Mouse (Mus musculus) retina, postnatal 1 day (tissue): ENCODE results near the gene Hspa1a.
"Not testable (repeated sequence)": the region's sequence is repeated elsewhere in the genome, so short reads cannot be mapped to it uniquely, and the experiment has no call there.

ENCODE experiments used
- DNase-seq: peaks from one replicate; pipeline ENCODE4 v3.0.0-alpha.2; 2012

Gene Hspa1a

DNA sequence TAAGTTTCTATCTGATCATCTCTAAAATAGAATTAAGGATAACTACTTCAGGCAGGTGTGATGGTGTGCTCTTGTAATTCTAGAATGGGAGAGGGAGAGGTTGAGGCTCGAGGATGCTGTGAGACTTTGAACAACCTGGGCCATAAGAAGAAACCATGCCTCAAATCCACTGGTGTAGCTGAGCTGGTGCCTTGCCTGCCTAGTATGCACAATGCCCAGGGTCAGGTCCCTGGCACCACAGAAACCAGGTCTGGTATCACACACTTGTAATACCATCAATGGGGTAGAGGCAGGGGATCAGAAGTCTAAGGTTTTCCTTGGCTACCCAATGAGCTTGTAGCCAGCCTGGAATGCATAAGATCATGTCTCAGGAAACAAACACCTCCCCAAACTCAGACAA, 9.1 kb downstream of the Hspa1a start:
- no peak for DNase-seq

DNA sequence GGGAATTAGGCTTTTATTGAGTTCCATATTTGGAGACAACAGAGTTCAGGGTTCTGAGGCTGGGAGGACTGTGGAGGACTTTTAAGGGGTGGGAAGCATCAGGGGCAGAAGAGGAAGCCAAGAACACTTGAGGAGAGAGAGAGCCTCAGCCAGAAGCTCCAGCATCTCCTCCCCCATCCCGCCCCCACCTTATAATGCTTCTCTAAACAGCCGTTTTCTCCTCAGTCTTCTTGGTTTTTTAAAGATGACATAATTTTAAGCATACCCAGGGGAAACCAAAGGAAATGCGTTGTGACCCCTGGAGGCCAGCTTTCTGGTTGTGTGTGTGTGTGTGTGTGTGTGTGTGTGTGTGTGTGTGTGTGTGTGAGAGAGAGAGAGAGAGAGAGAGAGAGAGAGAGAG, 9.8 kb downstream of the Hspa1a start:
- no peak for DNase-seq

DNA sequence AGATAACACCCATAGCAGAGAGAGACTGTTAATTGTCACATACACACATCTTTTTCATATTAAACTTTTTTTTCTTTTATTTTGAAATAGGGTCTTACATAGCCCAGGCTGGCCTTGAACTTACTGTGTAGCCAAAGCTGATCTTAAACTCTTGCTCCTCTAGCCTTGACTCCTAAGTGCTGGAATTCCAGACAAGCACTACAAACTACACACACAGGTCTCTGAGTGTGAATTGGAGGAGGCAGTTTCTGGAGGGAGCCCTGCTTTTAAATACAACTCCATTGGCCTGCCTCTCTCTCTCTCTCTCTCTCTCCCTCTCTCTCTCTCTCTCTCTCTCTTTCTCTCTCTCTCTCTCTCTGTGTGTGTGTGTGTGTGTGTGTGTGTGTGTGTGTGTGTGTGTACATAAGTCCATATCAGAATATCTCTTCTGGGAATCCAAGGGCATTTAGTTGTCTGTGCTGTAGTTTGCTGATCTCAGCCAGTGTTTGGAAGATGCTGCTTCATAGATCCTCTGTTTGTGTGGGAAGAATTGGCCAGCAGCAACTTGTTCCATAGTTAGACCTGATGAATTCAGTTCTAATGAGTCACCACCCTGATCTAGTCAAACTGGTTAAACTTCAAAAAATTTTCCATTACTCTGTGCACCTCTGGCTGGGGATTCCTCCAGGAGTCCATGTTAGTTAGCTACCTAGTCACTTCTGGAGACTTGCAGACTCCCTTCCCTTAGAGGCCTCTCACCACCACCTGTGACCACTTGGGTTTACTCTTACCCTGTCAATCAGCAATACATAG, 11.1 kb downstream of the Hspa1a start:
- DNase-seq = no peak

DNA sequence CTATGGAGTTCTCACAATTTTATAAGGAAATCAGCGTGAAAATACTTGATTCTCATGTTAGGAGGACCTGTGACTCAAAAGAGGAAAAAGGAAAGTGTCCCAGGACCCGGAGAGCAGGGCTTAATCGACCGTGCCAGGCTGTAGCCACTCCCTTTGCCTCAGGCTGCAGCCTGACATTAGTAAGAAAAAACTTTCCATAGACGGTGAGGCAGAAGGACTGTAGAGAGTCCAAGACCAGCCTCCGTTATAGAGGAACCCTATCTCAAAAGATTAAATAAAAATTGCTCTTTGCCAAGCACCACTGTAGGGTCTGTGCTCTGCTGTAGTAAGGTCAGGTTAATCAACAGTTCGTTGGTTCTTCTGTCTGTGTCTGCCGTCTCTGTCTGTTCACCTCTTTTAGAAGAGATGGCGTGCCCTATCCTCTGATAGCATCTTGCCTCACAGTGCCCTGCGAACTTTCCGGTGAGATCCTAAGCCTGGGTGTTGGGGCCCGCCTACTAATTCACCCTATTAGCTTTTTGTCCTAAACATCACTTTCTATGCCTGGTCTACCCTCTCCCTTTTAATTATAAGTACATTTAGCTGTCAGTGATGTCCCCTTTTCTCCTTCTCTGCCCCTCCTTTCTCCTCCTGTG, 12.0 kb downstream of the Hspa1a start:
- DNase-seq = no peak

DNA sequence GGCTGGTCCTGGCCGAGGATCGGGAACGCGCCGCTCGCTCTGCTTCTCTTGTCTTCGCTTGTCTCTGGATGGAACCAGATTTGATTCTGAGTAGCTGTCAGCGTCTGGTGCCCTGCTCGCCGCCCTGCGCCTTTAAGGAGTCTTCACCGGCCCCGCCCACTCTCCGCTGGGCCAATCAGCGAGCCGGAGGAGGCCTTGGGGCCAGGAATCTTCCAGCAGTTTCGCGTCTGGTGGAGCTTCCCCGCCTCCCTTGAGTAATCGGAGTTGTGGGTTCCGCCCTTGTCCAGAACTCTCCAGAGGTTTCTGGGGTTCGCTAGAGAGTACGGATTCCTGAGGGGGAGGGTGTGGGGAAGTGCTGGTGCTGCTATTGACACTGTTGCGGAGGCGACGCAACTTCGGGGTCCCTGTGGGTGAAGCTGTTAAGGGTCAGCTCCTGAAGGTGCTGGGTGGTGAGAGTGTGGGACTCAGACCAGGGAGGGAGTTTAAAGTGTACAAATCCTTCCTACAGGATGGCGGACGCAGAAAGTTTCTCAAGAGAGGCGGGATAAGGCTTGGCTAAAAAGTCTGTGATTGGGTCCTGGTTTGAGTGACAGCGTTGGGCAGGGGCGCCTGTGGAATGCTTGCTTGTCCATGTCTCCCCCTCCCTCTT, 12.7 kb downstream of the Hspa1a start, which contains the start of gene Hspa1b:
Gene Hspa1b (minus strand): TSS at position 109 of the 649 bp plus-strand sequence.
- DNase-seq = peak; percentile 80

DNA sequence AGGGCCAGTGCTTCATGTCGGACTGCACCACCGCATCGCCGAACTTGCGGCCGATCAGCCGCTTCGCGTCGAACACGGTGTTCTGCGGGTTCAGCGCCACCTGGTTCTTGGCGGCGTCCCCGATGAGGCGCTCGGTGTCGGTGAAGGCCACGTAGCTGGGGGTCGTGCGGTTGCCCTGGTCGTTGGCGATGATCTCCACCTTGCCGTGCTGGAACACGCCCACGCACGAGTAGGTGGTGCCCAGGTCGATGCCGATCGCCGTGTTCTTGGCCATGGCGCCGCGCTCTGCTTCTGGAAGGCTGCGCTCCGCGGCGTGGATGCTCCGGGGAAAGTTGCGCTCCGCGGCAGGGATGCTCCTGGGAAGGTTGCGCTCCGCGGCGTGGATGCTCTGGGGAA, 13.2 kb downstream of the Hspa1a start:
- not testable (repeated sequence) for DNase-seq

DNA sequence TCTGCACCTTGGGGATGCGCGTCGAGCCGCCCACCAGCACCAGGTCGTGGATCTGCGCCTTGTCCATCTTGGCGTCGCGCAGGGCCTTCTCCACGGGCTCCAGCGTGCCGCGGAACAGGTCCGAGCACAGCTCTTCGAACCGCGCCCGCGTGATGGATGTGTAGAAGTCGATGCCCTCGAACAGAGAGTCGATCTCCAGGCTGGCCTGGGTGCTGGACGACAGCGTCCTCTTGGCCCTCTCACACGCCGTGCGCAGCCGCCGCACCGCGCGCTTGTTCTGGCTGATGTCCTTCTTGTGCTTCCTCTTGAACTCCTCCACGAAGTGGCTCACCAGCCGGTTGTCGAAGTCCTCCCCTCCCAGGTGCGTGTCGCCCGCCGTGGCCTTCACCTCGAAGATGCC, 14.0 kb downstream of the Hspa1a start:
- not testable (repeated sequence) for DNase-seq

DNA sequence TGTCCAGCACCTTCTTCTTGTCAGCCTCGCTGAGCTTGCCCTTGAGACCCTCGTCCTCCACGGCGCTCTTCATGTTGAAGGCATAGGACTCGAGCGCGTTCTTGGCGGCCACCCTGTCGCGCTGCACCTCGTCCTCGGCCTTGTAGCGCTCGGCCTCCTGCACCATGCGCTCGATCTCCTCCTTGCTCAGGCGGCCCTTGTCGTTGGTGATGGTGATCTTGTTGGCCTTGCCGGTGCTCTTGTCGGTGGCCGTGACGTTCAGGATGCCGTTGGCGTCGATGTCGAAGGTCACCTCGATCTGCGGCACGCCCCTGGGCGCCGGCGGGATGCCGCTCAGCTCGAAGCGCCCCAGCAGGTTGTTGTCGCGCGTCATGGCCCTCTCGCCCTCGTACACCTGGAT, 14.7 kb downstream of the Hspa1a start:
- DNase-seq = not testable (repeated sequence)

DNA sequence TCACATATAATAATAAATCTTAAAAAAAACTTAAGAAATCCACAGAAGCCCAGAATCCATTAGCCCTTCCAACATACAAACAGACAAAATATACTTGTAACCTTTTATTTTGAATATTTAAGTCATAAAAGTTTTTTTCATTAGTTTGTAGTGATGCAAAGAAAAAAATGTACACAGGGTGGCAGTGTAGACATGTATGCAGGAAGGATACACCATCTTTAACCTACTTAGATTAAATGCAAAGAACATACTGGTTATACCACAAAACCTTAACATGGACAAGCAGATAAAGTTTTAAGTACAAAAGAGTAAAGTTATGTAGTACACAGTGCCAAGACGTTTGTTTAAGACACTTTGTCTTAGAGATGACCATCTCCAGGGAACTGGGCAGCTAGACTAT, 15.6 kb downstream of the Hspa1a start:
- DNase-seq = peak; percentile 24

DNA sequence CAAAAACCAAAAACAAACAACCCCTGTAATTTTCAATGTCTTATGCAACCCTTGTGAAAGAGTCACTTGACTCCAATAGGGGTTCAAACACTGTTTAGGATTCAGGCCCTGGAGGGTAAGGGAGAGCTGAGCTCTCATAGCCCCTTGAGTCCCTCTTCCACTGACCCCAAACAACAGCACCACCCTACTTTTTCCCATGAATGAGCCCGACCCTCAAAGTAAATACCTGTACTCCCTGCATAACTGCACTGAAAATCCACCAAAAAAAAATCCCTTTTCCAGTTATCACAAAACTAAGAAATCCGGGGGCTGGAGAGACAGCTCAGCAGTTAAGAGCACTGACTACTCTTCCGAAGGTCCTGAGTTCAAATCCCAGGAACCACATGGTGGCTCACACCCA, 16.1 kb downstream of the Hspa1a start:
- DNase-seq = no peak

DNA sequence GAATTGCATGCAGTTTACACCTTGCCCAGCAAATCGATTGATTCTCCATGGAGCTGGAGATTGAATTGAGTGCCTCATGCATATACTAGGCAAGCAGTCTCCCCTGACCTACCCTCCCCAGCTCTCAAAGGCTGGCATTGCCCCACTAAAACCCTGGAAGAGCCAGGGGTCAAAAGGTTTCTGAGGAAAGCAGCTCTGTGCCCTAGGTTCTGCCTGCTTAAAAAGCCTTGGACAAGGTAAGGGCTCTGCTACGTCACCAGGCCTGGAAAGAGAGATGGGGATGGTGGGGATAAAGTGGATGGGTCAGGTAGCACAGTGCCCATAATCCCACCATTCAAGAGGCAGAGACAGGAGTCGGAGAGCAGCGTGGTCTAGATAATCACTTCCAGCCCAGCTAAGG, 17.1 kb downstream of the Hspa1a start:
- DNase-seq = no peak

DNA sequence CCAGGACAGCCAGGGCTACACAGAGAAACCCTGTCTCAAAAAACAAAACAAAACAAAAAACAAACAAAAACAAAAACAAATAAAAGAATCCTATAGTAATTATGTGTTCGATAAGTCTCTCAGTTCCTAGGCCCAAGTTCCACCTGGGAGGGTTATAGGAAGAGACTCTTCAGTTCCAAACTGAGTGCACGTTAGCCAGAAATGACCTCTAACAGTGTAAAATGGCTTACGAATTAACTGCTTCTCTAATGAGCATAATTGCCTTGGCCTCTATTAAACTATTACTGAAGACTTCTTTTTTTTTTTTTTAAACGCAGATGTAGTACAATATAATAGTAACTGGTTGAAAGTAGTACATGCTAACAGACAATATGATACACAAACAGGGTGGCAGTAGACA, 18.1 kb downstream of the Hspa1a start:
- no peak for DNase-seq

DNA sequence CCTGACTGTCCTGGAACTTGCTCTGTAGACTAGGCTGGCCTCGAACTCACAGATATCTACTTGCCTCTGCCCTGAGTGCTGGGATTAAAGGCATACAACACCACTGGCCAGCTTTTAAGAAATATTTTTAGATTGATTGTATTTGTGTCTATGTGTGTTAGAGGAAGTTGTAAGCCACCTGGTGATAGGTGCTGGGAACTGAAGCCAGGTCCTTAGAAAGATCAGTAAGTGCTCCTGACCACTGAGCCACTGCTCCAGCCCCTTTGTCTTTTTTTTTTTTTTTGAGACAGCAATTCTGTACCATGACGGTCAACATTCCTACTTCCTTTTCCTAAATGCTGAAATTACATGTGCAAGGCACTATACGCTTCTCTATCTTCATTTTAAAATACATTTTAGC, 18.7 kb downstream of the Hspa1a start:
- no peak for DNase-seq

DNA sequence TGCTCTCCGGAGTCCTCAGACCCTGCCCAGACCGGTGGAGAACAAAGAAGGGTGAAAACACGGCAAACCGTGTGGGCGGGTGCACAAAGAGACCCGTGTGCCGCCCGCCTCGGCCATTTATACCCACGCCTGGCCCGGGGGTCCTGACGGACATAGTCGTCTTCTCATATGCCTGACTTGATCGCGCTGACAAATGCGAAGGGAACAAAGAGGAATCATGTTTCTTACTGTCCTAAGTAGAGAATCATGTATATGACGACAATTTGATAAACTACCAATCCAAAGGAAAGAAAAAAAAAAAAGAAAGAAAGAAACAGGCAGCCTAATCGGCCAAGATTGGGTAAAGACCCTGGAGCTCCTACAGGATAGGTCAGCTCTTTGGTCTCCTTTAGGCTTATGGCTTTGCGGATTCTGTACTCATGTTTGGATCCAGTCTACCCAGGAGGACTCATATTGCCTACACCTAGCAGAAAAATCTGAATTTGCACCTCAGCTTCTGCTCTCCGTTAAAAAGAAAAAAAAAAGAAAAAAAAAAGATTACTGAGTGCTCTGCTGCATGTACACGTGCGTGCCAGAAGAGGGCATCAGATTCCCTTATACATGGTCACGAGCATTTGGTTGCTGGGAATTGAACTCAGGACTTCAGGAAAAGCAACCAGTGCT, 19.4 kb downstream of the Hspa1a start:
- DNase-seq = peak; percentile 91

DNA sequence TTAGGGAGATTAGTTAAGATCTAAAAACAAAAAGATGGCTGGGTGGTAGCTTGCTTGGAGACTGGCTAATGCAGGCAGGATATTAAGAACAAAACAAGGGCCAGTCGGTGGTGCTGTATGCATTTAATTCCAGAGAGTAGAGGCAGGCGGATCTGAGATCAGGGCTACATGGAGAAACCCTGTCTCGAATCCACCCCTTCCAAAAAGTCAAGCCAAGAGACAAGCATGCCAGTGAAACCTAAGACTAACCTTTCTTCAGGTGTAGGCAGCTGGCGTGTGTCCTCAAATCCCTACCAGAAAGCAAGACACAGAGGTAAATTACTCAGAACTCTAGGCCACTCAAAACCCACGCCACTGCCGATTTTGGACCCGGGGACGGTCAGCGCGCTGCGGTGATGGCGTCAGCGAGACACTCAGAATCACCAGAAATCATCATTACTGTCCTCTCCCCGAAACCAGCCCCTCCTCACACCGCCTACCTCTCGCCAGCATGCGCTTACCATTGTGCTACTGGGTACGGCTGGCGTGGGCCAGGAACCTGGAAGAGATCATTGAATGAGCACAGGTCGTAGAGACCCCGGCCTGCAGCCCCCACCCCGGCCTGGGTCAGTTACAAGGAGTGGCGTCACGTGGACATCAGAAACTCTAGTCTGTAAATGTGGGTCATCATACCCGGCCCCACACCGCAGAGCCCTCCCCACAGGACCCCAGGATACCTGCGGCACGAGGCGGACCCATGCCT, 20.1 kb downstream of the Hspa1a start:
- DNase-seq = no peak

DNA sequence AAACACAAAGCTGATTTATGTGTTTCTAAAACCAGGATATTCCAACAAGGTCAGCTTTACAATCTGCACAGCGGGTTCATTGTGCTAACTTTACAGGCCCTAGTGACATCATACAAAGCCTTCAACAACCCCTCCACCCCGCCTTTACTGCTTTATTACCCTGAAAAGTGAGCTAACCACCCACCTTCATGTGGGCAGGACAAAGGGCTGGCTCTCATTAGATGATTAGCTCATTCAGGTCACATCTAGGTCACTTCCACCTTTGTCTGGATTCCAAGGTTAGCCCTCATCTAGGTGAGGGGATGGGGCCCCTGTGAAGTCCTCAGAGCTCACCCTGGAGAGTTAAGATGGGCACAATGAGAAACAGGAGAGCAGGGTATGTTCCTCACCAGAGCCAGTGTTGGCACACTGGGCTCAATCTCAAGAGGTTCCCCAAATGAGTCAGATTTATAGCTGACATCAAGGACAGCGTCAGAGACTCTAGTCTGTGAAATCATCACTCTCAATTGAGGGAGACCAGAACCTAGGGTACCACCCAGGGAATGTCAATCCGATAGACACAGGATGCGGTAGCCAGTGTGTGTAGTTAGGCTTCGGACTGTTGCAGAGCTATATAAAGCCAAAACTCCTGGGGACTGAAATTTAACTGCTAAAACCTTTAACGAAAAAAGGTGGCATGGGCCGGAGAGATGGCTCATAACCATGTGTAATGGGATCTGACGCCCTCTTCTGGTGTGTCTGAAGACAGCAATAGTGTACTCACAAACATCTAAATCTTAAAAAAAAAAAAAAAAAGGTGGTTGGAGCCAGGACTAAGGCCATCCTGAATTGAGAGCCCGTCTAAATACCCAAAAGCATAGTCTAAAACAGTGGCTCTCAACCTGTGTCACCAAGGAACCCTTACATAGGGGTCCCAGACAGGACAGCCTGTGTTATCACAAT, 21.2 kb downstream of the Hspa1a start:
- DNase-seq = no peak

DNA sequence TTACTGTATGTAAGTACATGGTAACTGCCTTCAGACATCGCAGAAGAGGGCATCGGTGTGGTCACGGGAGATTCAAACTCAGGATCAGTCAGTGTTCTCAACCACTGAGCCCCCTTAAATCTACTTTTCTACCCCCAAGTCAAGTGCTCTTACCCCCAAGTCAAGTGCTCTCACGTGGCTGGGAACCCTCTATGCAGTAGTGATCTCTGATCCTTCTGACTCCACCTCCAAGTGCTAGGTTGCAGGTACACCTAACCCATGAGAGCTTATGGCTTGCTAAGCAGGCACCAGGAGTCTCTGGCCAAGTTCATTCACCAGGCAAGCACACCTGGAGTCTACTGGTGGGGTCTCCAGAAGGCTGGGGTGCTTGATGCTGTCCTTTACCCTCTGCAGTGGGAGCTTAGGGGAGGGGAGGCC, 22.4 kb downstream of the Hspa1a start:
- no peak for DNase-seq

DNA sequence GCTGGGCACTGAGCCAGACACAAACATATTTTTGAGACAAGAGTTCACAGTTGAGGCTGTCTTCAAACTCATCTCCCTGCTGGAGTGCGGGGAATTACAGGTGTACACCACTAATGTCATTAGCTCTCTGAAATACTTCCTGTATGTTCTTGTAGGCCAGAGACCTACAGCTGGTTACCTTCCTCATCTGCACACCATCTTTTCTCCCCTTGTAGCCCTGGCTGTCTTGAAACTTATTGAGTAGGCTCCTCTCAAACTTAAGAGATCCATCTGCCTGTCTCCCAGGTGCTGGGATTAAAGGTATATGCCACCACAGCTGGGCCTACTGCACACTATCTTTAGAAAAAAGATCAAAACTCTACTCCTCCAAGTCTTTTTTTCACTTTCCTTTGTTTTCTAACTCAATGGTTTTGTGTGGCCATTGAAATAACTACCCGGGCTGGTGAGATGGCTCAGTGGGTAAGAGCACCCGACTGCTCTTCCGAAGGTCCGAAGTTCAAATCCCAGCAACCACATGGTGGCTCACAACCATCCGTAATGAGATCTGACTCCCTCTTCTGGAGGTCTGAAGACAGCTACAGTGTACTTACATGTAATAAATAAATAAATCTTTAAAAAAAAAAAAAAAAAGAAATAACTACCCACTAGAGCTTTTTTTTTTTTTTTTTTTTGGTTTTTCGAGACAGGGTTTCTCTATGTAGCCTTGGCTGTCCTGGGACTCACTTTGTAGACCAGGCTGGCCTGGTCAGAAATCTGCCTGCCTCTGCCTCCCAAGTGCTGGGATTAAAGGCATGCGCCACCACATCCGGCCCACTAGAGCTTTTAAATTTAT, 23.0 kb downstream of the Hspa1a start:
- not testable (repeated sequence) for DNase-seq

DNA sequence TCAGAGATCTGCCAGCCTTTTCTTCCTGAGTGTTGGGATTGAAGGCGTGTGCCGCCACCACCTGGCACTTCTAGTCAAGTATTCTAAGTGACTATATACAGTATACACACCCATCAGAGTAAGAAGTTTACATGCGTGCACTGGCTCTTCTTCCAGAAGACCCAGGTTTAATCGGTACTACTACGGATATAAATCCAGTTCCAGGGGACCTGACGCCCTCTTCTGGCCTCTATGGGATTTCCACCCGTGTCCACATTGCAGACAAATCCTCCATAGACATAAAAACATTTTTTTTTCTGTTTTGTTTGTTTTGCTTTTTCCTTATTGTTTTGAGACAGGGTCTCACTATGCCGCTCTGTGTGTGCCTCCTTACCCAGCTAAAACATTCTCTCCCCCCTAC, 24.4 kb downstream of the Hspa1a start:
- DNase-seq = peak; percentile 56

DNA sequence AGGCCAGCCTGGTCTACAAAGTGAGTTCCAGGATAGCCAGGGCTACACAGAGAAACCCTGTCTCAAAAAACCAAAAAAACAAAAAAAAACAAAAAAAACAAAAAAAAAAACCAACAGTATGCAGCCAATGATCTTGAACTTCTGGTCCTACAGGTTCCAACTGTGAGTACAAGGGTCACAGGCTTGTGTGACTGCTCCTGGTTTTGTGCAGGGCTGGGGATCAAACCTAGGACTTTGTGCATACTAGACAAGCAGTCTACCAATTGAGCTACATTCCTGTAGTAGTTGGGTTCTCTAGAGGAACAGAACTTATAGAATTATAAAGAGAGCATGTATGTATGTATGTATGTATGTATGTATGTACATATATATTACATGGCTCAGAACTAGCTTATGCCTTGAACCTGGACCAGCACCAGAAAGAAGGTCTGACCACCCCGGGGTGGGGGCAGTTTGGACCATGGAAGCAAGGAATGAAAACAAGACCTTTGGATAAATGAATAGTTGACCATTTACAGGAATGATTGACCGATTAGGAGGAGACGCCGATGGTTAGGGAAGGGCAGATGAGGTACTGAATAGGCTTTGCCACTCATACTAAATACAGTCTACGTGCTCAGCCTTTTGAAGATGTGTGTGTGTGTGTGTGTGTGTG, 25.3 kb downstream of the Hspa1a start:
- no peak for DNase-seq
